Mouse (Mus musculus): ENCODE results near the gene Hdhd5. TPM values are rescaled to one million over a fixed set of nuclear protein-coding genes. Genes with fewer than 3 reads are reported as not detected.

The Hdhd5 gene
- polyA plus RNA-seq, 1 experiment from 2014 or later = 9.9 TPM

- Histone ChIP-seq H3K36me3 (replicated peaks) (0 out of 2 replicates have a peak, but pooled peaks cover 7% of the 10 kb centered on the region), H3K9ac (no peak overlapping the region), H3K4me2 (peak overlapping the region; percentile 94), H3K27ac (replicated peaks) (no peak overlapping the region), H3K9me3 (replicated peaks) (no peaks in the 10 kb centered on the region), H3K27me3 (no peaks in the 10 kb centered on the region), H3K4me3 (replicated peaks) (no peak overlapping the region; the same call in 1 of the 2 replicates), H3K4me1 (replicated peaks) (peaks cover 41% of the 10 kb centered on the region)
- 70% methylated on average over 1 of the region's 1 CpGs for WGBS (ENCODE audit: insufficient replicate concordance)
- ATAC-seq (ENCODE audit: insufficient read depth) = no peak
These were observed 1.5 kb upstream of the Hdhd5 start for GRCm38 (mm10) chr6:120532594-120532993.

- ATAC-seq (ENCODE audit: insufficient read depth) = no peak
- Histone ChIP-seq H3K27me3 (no peaks in the 10 kb centered on the region), H3K4me1 (replicated peaks) (peaks cover 41% of the 10 kb centered on the region), H3K36me3 (replicated peaks) (0 out of 2 replicates have a peak, but pooled peaks cover 7% of the 10 kb centered on the region), H3K9me3 (replicated peaks) (no peaks in the 10 kb centered on the region), H3K9ac (no peak overlapping the region), H3K4me2 (no peak overlapping the region), H3K27ac (replicated peaks) (no peak overlapping the region), H3K4me3 (replicated peaks) (no peak overlapping the region)
- 59% methylated on average over 4 of the region's 4 CpGs for WGBS (ENCODE audit: insufficient replicate concordance)
These were observed 2.0 kb downstream of the Hdhd5 start for GRCm38 (mm10) chr6:120529123-120529522.

GRCm38 (mm10) chr6:120524796-120525195 lies 6.3 kb downstream of the Hdhd5 start:
- H3K4me1 ChIP-seq (replicated peaks) = peaks cover 18% of the 10 kb centered on the region
- 78% methylated on average over 5 of the region's 5 CpGs for WGBS (ENCODE audit: insufficient replicate concordance)
- H3K27me3 ChIP-seq = no peaks in the 10 kb centered on the region
- no peak for ATAC-seq (ENCODE audit: insufficient read depth)
- H3K36me3 ChIP-seq (replicated peaks) = peaks cover 33% of the 10 kb centered on the region
- H3K4me3 ChIP-seq (replicated peaks) = no peak overlapping the region
- no peak overlapping the region for H3K9ac ChIP-seq
- no peak overlapping the region for H3K27ac ChIP-seq (replicated peaks)
- no peak overlapping the region for H3K4me2 ChIP-seq
- H3K9me3 ChIP-seq (replicated peaks) = no peaks in the 10 kb centered on the region

- no peak overlapping the region for H3K4me2 ChIP-seq
- no peak overlapping the region for H3K27ac ChIP-seq (replicated peaks)
- H3K4me1 ChIP-seq (replicated peaks) = peaks cover 32% of the 10 kb centered on the region
- H3K9me3 ChIP-seq (replicated peaks) = no peaks in the 10 kb centered on the region
- H3K27me3 ChIP-seq = no peaks in the 10 kb centered on the region
- H3K36me3 ChIP-seq (replicated peaks) = peaks cover 26% of the 10 kb centered on the region
- no peak for ATAC-seq (ENCODE audit: insufficient read depth)
- 76% methylated on average over 5 of the region's 5 CpGs for WGBS (ENCODE audit: insufficient replicate concordance)
- H3K9ac ChIP-seq = no peak overlapping the region
- H3K4me3 ChIP-seq (replicated peaks) = no peak overlapping the region
These were observed 11.5 kb downstream of the Hdhd5 start for GRCm38 (mm10) chr6:120519647-120520046.

GRCm38 (mm10) chr6:120517311-120517710 lies 13.8 kb downstream of the Hdhd5 start:
- Histone ChIP-seq H3K9ac (no peak overlapping the region), H3K27me3 (no peaks in the 10 kb centered on the region), H3K4me2 (no peak overlapping the region), H3K9me3 (replicated peaks) (no peaks in the 10 kb centered on the region), H3K27ac (replicated peaks) (peak overlapping the region; percentile 86), H3K4me3 (replicated peaks) (no peak overlapping the region), H3K4me1 (replicated peaks) (peaks cover 45% of the 10 kb centered on the region), H3K36me3 (replicated peaks) (peaks cover 40% of the 10 kb centered on the region)
- no peak for ATAC-seq (ENCODE audit: insufficient read depth)
- 71% methylated on average over 5 of the region's 5 CpGs for WGBS (ENCODE audit: insufficient replicate concordance)

- Histone ChIP-seq H3K9me3 (replicated peaks) (no peaks in the 10 kb centered on the region), H3K4me1 (replicated peaks) (peaks cover 45% of the 10 kb centered on the region), H3K9ac (peak overlapping the region; percentile 24; the same call in 1 of the 2 replicates), H3K36me3 (replicated peaks) (peaks cover 36% of the 10 kb centered on the region), H3K27ac (replicated peaks) (peak overlapping the region; percentile 86), H3K4me3 (replicated peaks) (no peak overlapping the region), H3K27me3 (no peaks in the 10 kb centered on the region), H3K4me2 (peak overlapping the region; percentile 46)
- ATAC-seq (ENCODE audit: insufficient read depth) = peak; percentile 71
- whole genome bisulfite sequencing (ENCODE audit: insufficient replicate concordance) = 32% methylated on average over 6 of the region's 6 CpGs
These were observed 14.2 kb downstream of the Hdhd5 start for GRCm38 (mm10) chr6:120516879-120517278.

GRCm38 (mm10) chr6:120516422-120516821 lies 14.7 kb downstream of the Hdhd5 start:
- H3K4me2 ChIP-seq = peak overlapping the region; percentile 46
- no peak overlapping the region for H3K4me3 ChIP-seq (replicated peaks)
- H3K27ac ChIP-seq (replicated peaks) = peak overlapping the region; percentile 86
- peak overlapping the region; percentile 24; the same call in 1 of the 2 replicates for H3K9ac ChIP-seq
- no peaks in the 10 kb centered on the region for H3K9me3 ChIP-seq (replicated peaks)
- peaks cover 33% of the 10 kb centered on the region for H3K36me3 ChIP-seq (replicated peaks)
- H3K27me3 ChIP-seq = no peaks in the 10 kb centered on the region
- H3K4me1 ChIP-seq (replicated peaks) = peaks cover 48% of the 10 kb centered on the region
- ATAC-seq (ENCODE audit: insufficient read depth) = peak; percentile 93
- 23% methylated on average over 4 of the region's 4 CpGs for WGBS (ENCODE audit: insufficient replicate concordance)

- WGBS (ENCODE audit: insufficient replicate concordance) = 65% methylated on average over 6 of the region's 6 CpGs
- no peak overlapping the region for H3K4me3 ChIP-seq (replicated peaks)
These were observed 19.9 kb downstream of the Hdhd5 start for GRCm38 (mm10) chr6:120511212-120511611.

GRCm38 (mm10) chr6:120510425-120510824 lies 20.7 kb downstream of the Hdhd5 start:
- H3K27me3 ChIP-seq = no peaks in the 10 kb centered on the region

More at GRCm38 (mm10) chr6:120511212-120511611, 19.9 kb downstream of the Hdhd5 start:
- Histone ChIP-seq H3K4me2 (no peak overlapping the region), H3K9me3 (replicated peaks) (no peaks in the 10 kb centered on the region), H3K9ac (no peak overlapping the region), H3K4me1 (replicated peaks) (peaks cover 37% of the 10 kb centered on the region), H3K36me3 (replicated peaks) (peaks cover 32% of the 10 kb centered on the region), H3K27ac (replicated peaks) (no peak overlapping the region), H3K27me3 (no peaks in the 10 kb centered on the region)
- no peak for ATAC-seq (ENCODE audit: insufficient read depth)

GRCm38 (mm10) chr6:120509975-120510374 lies 21.1 kb downstream of the Hdhd5 start:
- Histone ChIP-seq H3K4me3 (replicated peaks) (no peak overlapping the region), H3K4me1 (replicated peaks) (peaks cover 25% of the 10 kb centered on the region), H3K27me3 (no peaks in the 10 kb centered on the region), H3K27ac (replicated peaks) (no peak overlapping the region), H3K9me3 (replicated peaks) (no peaks in the 10 kb centered on the region), H3K36me3 (replicated peaks) (peaks cover 32% of the 10 kb centered on the region), H3K9ac (no peak overlapping the region), H3K4me2 (no peak overlapping the region)
- ATAC-seq (ENCODE audit: insufficient read depth) = no peak
- 79% methylated on average over 7 of the region's 7 CpGs for WGBS (ENCODE audit: insufficient replicate concordance)

More at GRCm38 (mm10) chr6:120510425-120510824, 20.7 kb downstream of the Hdhd5 start:
- Histone ChIP-seq H3K9ac (no peak overlapping the region), H3K4me1 (replicated peaks) (peaks cover 29% of the 10 kb centered on the region), H3K4me3 (replicated peaks) (no peak overlapping the region), H3K4me2 (no peak overlapping the region), H3K9me3 (replicated peaks) (no peaks in the 10 kb centered on the region), H3K27ac (replicated peaks) (no peak overlapping the region), H3K36me3 (replicated peaks) (peaks cover 32% of the 10 kb centered on the region)
- WGBS (ENCODE audit: insufficient replicate concordance) = 59% methylated on average over 8 of the region's 8 CpGs
- ATAC-seq (ENCODE audit: insufficient read depth) = no peak

- Histone ChIP-seq H3K27ac (replicated peaks) (no peak overlapping the region), H3K9me3 (replicated peaks) (no peaks in the 10 kb centered on the region), H3K27me3 (no peaks in the 10 kb centered on the region), H3K9ac (no peak overlapping the region), H3K4me3 (replicated peaks) (no peak overlapping the region), H3K36me3 (replicated peaks) (peaks cover 24% of the 10 kb centered on the region), H3K4me2 (no peak overlapping the region), H3K4me1 (replicated peaks) (peaks cover 19% of the 10 kb centered on the region)
- no peak for ATAC-seq (ENCODE audit: insufficient read depth)
- 60% methylated on average over 4 of the region's 4 CpGs for WGBS (ENCODE audit: insufficient replicate concordance)
These were observed 22.5 kb downstream of the Hdhd5 start for GRCm38 (mm10) chr6:120508645-120509044.

- Histone ChIP-seq H3K9ac (no peak overlapping the region), H3K36me3 (replicated peaks) (peaks cover 11% of the 10 kb centered on the region), H3K27ac (replicated peaks) (no peak overlapping the region), H3K4me2 (no peak overlapping the region), H3K27me3 (no peaks in the 10 kb centered on the region), H3K4me3 (replicated peaks) (no peak overlapping the region), H3K4me1 (replicated peaks) (no peaks in the 10 kb centered on the region), H3K9me3 (replicated peaks) (no peaks in the 10 kb centered on the region)
- WGBS (ENCODE audit: insufficient replicate concordance) = 67% methylated on average over 4 of the region's 4 CpGs
- no peak for ATAC-seq (ENCODE audit: insufficient read depth)
These were observed 25.6 kb downstream of the Hdhd5 start for GRCm38 (mm10) chr6:120505531-120505930.

Measured in liver, embryonic 15.5 days (tissue).